In the genomic region with DNA sequence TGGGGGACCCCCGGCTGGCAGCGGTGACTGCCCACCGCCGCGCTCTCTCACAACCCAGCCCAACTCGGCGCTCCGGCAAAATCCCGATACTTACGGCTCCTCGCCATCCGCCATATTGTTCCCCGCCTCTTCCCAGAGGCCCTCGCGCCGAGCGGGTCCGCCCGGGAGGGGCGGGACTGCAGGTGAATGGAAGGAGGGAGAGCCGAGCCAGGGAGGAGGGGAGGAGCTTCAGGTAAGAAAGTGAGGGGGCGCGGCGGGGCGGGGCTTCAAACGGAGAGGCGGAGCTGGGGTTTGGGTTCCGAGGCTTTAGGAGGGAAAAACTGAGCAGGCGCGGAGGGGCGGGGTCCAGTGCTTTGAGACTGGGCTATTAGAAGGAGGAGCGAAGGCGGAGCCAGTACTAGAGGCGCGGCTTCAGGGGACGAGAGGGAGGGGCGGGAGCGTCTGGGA, we compare ENCODE assay signal across 8 mouse cellular contexts. TPM values are rescaled to one million over a fixed set of nuclear protein-coding genes. Genes with fewer than 3 reads are reported as not detected.
DNase-seq lines count a peak whose midpoint lies in the region; ATAC-seq and TF ChIP-seq lines count a peak whose summit lies in the region.

A gene (minus strand): TSS at position 209 of the 447 bp plus-strand sequence.

- peak within 1 kb of the TSS; percentile 96 for H3K4me3 ChIP-seq in ES-Bruce4 (ENCODE audit: low read depth, low read length)
- H3K4me3 ChIP-seq in forebrain, embryonic 13.5 days, result peak within 1 kb of the TSS; percentile 97
- peak within 1 kb of the TSS; percentile 98 for H3K4me3 ChIP-seq in liver, postnatal 0 days (ENCODE audit: low read depth, low read length)
- H3K4me3 ChIP-seq in neural tube, embryonic 14.5 days (ENCODE audit: low read depth, low read length), result peak within 1 kb of the TSS; percentile 88

- no peak for TF ChIP-seq CTCF in ES-Bruce4 (IDR thresholded peaks at IDR 0.05; ENCODE audit: low read depth, low read length)
- no peak for TF ChIP-seq CTCF in liver, postnatal 0 days (IDR thresholded peaks at IDR 0.05; ENCODE audit: low read depth)

- DNase-seq in heart, postnatal 10 days, result peak; percentile 99 to 100
- DNase-seq in large intestine, adult 2 months (ENCODE audit: low read depth, low spot score), result peak; percentile 99
- DNase-seq in liver, postnatal 0 days, result peak; percentile 100
- DNase-seq in testis, postnatal 10 days (ENCODE audit: low spot score), result peak; percentile 100

- no peaks in the 10 kb centered on the region for H3K27me3 ChIP-seq in ES-Bruce4 (ENCODE audit: control insufficient read depth, insufficient read depth, low read length, poor library complexity, severe bottlenecking)
- no peaks in the 10 kb centered on the region for H3K27me3 ChIP-seq in forebrain, embryonic 13.5 days
- no peaks in the 10 kb centered on the region for H3K27me3 ChIP-seq in liver, postnatal 0 days (ENCODE audit: insufficient read depth, low read length)
- no peaks in the 10 kb centered on the region for H3K27me3 ChIP-seq in neural tube, embryonic 14.5 days (ENCODE audit: control insufficient read depth, insufficient read depth, low read length)

- peak within 1 kb of the TSS; percentile 76 for H3K4me2 ChIP-seq in forebrain, embryonic 13.5 days
- H3K4me2 ChIP-seq in liver, postnatal 0 days (ENCODE audit: low read depth, low read length), result peak within 1 kb of the TSS; percentile 91
- peak within 1 kb of the TSS; percentile 68 for H3K4me2 ChIP-seq in neural tube, embryonic 14.5 days (ENCODE audit: low read depth, low read length)

- ATAC-seq in cerebellum, adult (ENCODE audit: insufficient number of reproducible peaks, low FRiP score, low TSS enrichment), result peak; percentile 95
- ATAC-seq in forebrain, embryonic 13.5 days, result peak; percentile 97
- peak; percentile 99 for ATAC-seq in liver, postnatal 0 days
- ATAC-seq in neural tube, embryonic 14.5 days (ENCODE audit: low read depth), result peak; percentile 97

- TF ChIP-seq EP300 in ES-Bruce4 (IDR thresholded peaks at IDR 0.05; ENCODE audit: insufficient read depth, low read depth, low read length), result no peak
- peak; percentile 25; the same call in 1 of the 2 replicates for TF ChIP-seq EP300 in liver, postnatal 0 days (IDR thresholded peaks at IDR 0.05; ENCODE audit: low read depth)

- H3K9me3 ChIP-seq in ES-Bruce4 (replicated peaks; ENCODE audit: control insufficient read depth, insufficient read depth, low read length, poor library complexity, severe bottlenecking), result no peaks in the 10 kb centered on the region
- no peaks in the 10 kb centered on the region for H3K9me3 ChIP-seq in forebrain, embryonic 13.5 days (replicated peaks)
- no peaks in the 10 kb centered on the region for H3K9me3 ChIP-seq in liver, postnatal 0 days (ENCODE audit: low read length)
- H3K9me3 ChIP-seq in neural tube, embryonic 14.5 days (ENCODE audit: control insufficient read depth, low read length), result no peaks in the 10 kb centered on the region

- peak within 1 kb of the TSS; percentile 100 for H3K9ac ChIP-seq in ES-Bruce4 (ENCODE audit: low read depth, poor library complexity, severe bottlenecking)
- H3K9ac ChIP-seq in forebrain, embryonic 13.5 days, result peak within 1 kb of the TSS; percentile 98
- peak within 1 kb of the TSS; percentile 99 for H3K9ac ChIP-seq in liver, postnatal 0 days (replicated peaks)
- H3K9ac ChIP-seq in neural tube, embryonic 14.5 days (replicated peaks; ENCODE audit: low read depth, low read length), result peak within 1 kb of the TSS; percentile 91

- WGBS in forebrain, embryonic 13.5 days, result 0% methylated on average over 36 of the region's 38 CpGs
- 1% methylated on average over 38 of the region's 38 CpGs for WGBS in large intestine, adult 2 months
- WGBS in liver, postnatal 0 days (ENCODE audit: insufficient replicate concordance), result 1% methylated on average over 37 of the region's 38 CpGs
- WGBS in neural tube, embryonic 14.5 days, result under 1% methylated on average over 35 of the region's 38 CpGs

- peaks cover 8% of the 10 kb centered on the region for H3K36me3 ChIP-seq in ES-Bruce4 (ENCODE audit: control insufficient read depth, insufficient read depth, low read length, poor library complexity, severe bottlenecking)
- H3K36me3 ChIP-seq in forebrain, embryonic 13.5 days (ENCODE audit: poor library complexity, severe bottlenecking), result 0 out of 2 replicates have a peak, but pooled peaks cover 2% of the 10 kb centered on the region
- H3K36me3 ChIP-seq in liver, postnatal 0 days (replicated peaks; ENCODE audit: insufficient read depth, low read length), result no peaks in the 10 kb centered on the region
- no peaks in the 10 kb centered on the region for H3K36me3 ChIP-seq in neural tube, embryonic 14.5 days (ENCODE audit: control insufficient read depth, insufficient read depth, low read length)

- intact Hi-C loops in heart, postnatal 10 days (cut with DNase I), result no loop called here

- H3K4me1 ChIP-seq in ES-Bruce4 (ENCODE audit: control insufficient read depth, insufficient read depth, low read length), result peaks cover 1% of the 10 kb centered on the region
- H3K4me1 ChIP-seq in forebrain, embryonic 13.5 days, result peaks cover 19% of the 10 kb centered on the region
- H3K4me1 ChIP-seq in liver, postnatal 0 days (ENCODE audit: insufficient read depth), result peaks cover 25% of the 10 kb centered on the region
- H3K4me1 ChIP-seq in neural tube, embryonic 14.5 days (ENCODE audit: control insufficient read depth, insufficient read depth, low read length), result peaks cover 9% of the 10 kb centered on the region; the same call in 1 of the 2 replicates

- peak; percentile 37 for TF ChIP-seq POLR2A in ES-Bruce4 (IDR thresholded peaks at IDR 0.05; ENCODE audit: insufficient read depth, low read length)

- H3K27ac ChIP-seq in ES-Bruce4 (ENCODE audit: insufficient read depth, low read length), result peak within 1 kb of the TSS; percentile 70
- H3K27ac ChIP-seq in forebrain, embryonic 13.5 days, result peak within 1 kb of the TSS; percentile 86
- peak within 1 kb of the TSS; percentile 93 for H3K27ac ChIP-seq in liver, postnatal 0 days (ENCODE audit: low read depth)
- H3K27ac ChIP-seq in neural tube, embryonic 14.5 days (ENCODE audit: low read depth, low read length), result peak within 1 kb of the TSS; percentile 80

RNA-seq across cellular contexts. Expression of the gene that starts here (rescaled TPM):
- polyA plus RNA-seq in ES-Bruce4 (2011; ENCODE audit: insufficient read depth, insufficient read length, low read depth, missing spikeins), result 125 and 136 TPM in 2 replicates
- polyA plus RNA-seq in forebrain, embryonic 13.5 days (2015; fragmentation: Nextera tagmentation; extraction: Ambion mirVana), result 97.9 and 99.9 TPM in 2 replicates
- total RNA-seq in heart, postnatal 10 days (2021), result 10 to 100 TPM; 74.8 to 75.1 TPM
- polyA plus RNA-seq in large intestine, adult 2 months (2012; rRNA removed), result 12.9 and 15.4 TPM in 2 replicates
- 16.1 and 17.2 TPM in 2 replicates for polyA plus RNA-seq in liver, postnatal 0 days (2015; fragmentation: Nextera tagmentation; extraction: Ambion mirVana)
- 96.3 and 96.8 TPM in 2 replicates for polyA plus RNA-seq in neural tube, embryonic 14.5 days (2014; fragmentation: Nextera tagmentation; extraction: Ambion mirVana)

Comparison
In these comparisons a context has a peak if more than half of its experiments do, and no peak if none do; other contexts are left out.
1. Peak in every context shown above with its lines: DNase-seq, ATAC-seq, H3K4me3 ChIP-seq and H3K27ac ChIP-seq.